Mouse (Mus musculus): ENCODE data around the gene Gm11985. TPM values are rescaled to one million over a fixed set of nuclear protein-coding genes. Genes with fewer than 3 reads are reported as not detected.
"Not testable (repeated sequence)": the region's sequence is repeated elsewhere in the genome, so short reads cannot be mapped to it uniquely, and the experiment has no call there.

The Gm11985 gene
- not detected in 2 replicates for polyA plus RNA-seq (2015; fragmentation: Nextera tagmentation; extraction: Ambion mirVana)

DNA sequence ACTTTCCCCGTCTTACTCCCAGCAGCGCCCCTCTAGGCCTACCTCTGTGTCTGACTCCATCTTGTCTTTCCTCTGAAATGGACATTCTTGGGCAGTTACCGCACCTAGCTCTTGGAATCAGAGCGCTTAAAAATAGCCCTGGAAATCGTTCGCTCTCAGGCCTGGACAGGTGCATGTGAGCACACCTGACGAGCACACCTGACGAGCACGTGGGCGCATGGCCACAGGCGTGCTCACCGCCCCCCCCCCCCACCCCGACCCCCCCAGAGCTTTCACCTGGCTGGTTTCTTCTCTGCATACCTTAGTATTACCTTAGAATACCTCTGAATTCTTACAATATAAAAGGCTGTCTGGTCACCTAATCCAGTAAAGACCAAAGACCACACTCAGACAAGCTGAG, at the start of gene Gm11985:
Gene Gm11985, minus strand, starts transcription at position 101 of the 400 bp plus-strand sequence.
- Histone ChIP-seq H3K9me3 (no peaks in the 10 kb centered on the region), H3K27me3 (no peaks in the 10 kb centered on the region), H3K36me3 (no peaks in the 10 kb centered on the region), H3K4me3 (replicated peaks) (no peak within 1 kb of the TSS), H3K9ac (replicated peaks) (no peak within 1 kb of the TSS), H3K4me2 (replicated peaks) (no peak within 1 kb of the TSS), H3K4me1 (replicated peaks) (peaks cover 4% of the 10 kb centered on the region; the same call in 1 of the 2 replicates), H3K27ac (no peak within 1 kb of the TSS)
- WGBS: 91% methylated on average over 13 of the region's 13 CpGs
- no peak for ATAC-seq

- H3K9ac ChIP-seq (replicated peaks): no peak overlapping the region
- no peak overlapping the region for H3K27ac ChIP-seq
- H3K4me2 ChIP-seq (replicated peaks): no peak overlapping the region
- WGBS: 77% methylated on average over 6 of the region's 6 CpGs
- no peaks in the 10 kb centered on the region for H3K9me3 ChIP-seq
- H3K36me3 ChIP-seq: no peaks in the 10 kb centered on the region
- no peaks in the 10 kb centered on the region for H3K4me1 ChIP-seq (replicated peaks)
- no peak overlapping the region for H3K4me3 ChIP-seq (replicated peaks)
- no peak for ATAC-seq
- H3K27me3 ChIP-seq: no peaks in the 10 kb centered on the region
Measured at GRCm38 (mm10) chr11:7237712-7238111, 49.3 kb upstream of the Gm11985 start.

DNA sequence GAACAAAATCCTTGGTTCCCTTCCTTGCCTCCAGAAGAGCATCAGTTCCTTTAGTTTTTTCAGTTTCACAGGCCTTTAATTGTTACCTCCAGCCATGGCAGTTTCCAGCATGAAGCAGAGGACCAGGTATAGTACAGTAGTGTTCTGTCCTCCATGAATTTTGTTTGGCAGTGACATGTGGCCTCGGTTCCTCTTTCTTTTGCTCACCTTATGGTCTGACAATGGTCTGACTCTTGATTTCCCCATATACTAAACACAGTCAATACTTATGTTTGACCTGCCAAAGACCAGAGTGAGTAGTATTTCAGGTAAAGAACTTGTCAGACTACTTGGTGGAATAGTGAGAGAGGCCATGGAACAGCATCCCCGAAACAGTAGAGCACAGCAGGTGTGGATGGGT, 48.4 kb upstream of the Gm11985 start:
- Histone ChIP-seq H3K27ac (no peak overlapping the region), H3K9me3 (no peaks in the 10 kb centered on the region), H3K4me2 (replicated peaks) (no peak overlapping the region), H3K27me3 (no peaks in the 10 kb centered on the region), H3K9ac (replicated peaks) (no peak overlapping the region), H3K4me1 (replicated peaks) (no peaks in the 10 kb centered on the region), H3K36me3 (no peaks in the 10 kb centered on the region), H3K4me3 (replicated peaks) (no peak overlapping the region)
- 94% methylated on average over 2 of the region's 2 CpGs for WGBS
- no peak for ATAC-seq

GRCm38 (mm10) chr11:7234981-7235609, 46.7 kb upstream of the Gm11985 start:
- 65% methylated on average over 3 of the region's 3 CpGs for WGBS
- no peak for ATAC-seq

DNA sequence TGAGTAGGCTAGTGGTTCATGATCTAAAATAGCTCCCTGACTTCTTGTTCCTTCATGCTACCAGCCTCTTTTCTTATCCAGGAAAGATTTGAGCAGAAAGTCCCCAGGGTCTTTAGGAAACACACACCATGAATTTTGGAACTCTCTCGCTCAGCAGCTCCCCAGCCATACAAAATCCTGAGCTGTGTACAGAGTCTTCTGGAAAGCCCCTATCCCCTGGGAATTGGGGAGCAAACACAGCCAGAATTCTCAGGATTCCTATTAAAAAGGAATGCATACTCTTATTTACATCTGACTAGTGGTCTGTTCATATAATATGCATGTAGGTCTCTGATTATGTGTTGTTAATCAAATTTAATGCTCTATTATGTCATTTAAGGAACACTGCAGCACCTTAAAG, 46.1 kb upstream of the Gm11985 start:
- Histone ChIP-seq H3K4me1 (replicated peaks) (no peaks in the 10 kb centered on the region), H3K9me3 (no peaks in the 10 kb centered on the region), H3K27me3 (no peaks in the 10 kb centered on the region), H3K4me2 (replicated peaks) (no peak overlapping the region), H3K36me3 (no peaks in the 10 kb centered on the region), H3K4me3 (replicated peaks) (no peak overlapping the region), H3K27ac (no peak overlapping the region), H3K9ac (replicated peaks) (no peak overlapping the region)
- ATAC-seq: no peak
- WGBS: 66% methylated on average over 1 of the region's 1 CpGs

More at GRCm38 (mm10) chr11:7234981-7235609, 46.7 kb upstream of the Gm11985 start:
- Histone ChIP-seq H3K9me3 (no peaks in the 10 kb centered on the region), H3K36me3 (no peaks in the 10 kb centered on the region), H3K27me3 (no peaks in the 10 kb centered on the region), H3K4me1 (replicated peaks) (no peaks in the 10 kb centered on the region), H3K4me2 (replicated peaks) (no peak overlapping the region), H3K9ac (replicated peaks) (no peak overlapping the region), H3K27ac (no peak overlapping the region), H3K4me3 (replicated peaks) (no peak overlapping the region)

DNA sequence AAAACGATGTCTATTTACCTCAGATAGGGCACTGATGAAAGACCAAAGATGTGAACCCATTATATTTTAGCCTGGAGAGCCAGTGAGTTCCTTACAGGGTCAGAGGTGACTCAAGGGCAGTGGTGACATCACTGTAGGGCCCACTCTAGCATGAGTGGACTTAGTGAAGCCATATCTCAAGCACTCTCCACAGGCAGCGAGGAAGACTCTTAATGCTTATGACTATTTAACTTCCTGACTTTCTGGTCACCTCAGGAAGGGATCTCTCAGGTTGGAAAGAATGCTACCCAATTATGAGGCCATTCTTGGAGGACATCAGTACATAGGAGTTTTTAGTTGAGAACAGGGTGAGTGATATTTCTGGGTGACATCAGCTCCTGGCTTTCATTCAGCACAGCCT, 45.0 kb upstream of the Gm11985 start:
- H3K4me3 ChIP-seq (replicated peaks): no peak overlapping the region
- H3K36me3 ChIP-seq: no peaks in the 10 kb centered on the region
- no peaks in the 10 kb centered on the region for H3K27me3 ChIP-seq
- 83% methylated on average over 2 of the region's 2 CpGs for WGBS
- H3K27ac ChIP-seq: no peak overlapping the region
- ATAC-seq: no peak
- H3K9ac ChIP-seq (replicated peaks): no peak overlapping the region
- H3K9me3 ChIP-seq: no peaks in the 10 kb centered on the region
- no peak overlapping the region for H3K4me2 ChIP-seq (replicated peaks)
- no peaks in the 10 kb centered on the region for H3K4me1 ChIP-seq (replicated peaks)

DNA sequence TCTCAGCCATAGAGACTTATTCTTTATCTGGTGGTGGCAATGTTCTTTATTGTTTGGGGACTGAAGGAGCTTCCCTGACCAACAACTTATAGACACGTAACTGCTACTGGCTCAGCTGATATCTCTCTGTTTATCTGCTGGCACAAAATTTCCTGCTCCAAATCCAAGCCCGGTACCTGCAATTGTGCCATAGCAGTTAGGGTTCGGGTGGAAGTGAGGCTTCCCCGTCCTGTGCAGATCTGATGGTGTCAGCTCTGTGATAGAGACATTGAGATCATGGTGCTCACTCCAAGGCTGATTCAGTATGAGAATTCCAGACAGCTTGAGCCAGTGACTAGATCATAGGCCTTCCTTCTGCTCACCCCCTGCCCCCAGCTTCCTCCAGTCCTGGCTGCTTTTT, 43.6 kb upstream of the Gm11985 start:
- H3K27ac ChIP-seq: no peak overlapping the region
- no peak for ATAC-seq
- H3K4me2 ChIP-seq (replicated peaks): no peak overlapping the region
- H3K4me3 ChIP-seq (replicated peaks): no peak overlapping the region
- no peak overlapping the region for H3K9ac ChIP-seq (replicated peaks)
- no peaks in the 10 kb centered on the region for H3K27me3 ChIP-seq
- no peaks in the 10 kb centered on the region for H3K9me3 ChIP-seq
- H3K4me1 ChIP-seq (replicated peaks): no peaks in the 10 kb centered on the region
- no peaks in the 10 kb centered on the region for H3K36me3 ChIP-seq
- WGBS: 95% methylated on average over 4 of the region's 4 CpGs

DNA sequence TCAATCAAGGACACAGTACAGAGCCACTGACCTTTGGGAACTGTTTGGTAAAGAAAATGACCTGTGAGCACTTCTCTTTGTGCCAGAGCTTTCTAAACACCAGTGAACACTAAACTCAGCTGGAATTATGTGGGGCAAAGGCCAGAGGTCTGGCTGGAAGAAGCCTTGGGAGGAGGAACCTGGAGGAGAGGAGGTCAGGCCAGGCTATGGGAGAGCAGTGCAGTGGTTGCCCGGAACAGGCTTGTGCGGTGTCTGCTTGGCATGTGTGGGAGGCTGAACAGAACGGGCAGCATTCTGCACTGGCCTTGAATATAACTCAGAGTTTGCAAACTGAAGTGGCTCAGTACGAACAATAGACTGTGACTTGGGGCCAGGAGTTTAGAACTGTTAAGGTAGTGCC, 41.6 kb upstream of the Gm11985 start:
- H3K9ac ChIP-seq (replicated peaks): no peak overlapping the region
- H3K9me3 ChIP-seq: no peaks in the 10 kb centered on the region
- no peaks in the 10 kb centered on the region for H3K36me3 ChIP-seq
- no peak overlapping the region for H3K4me3 ChIP-seq (replicated peaks)
- WGBS: 90% methylated on average over 4 of the region's 4 CpGs
- no peak for ATAC-seq
- no peak overlapping the region for H3K4me2 ChIP-seq (replicated peaks)
- H3K27me3 ChIP-seq: no peaks in the 10 kb centered on the region
- no peak overlapping the region for H3K27ac ChIP-seq
- H3K4me1 ChIP-seq (replicated peaks): no peaks in the 10 kb centered on the region

GRCm38 (mm10) chr11:7228107-7228506, 39.7 kb upstream of the Gm11985 start:
- Histone ChIP-seq H3K4me1 (replicated peaks) (no peaks in the 10 kb centered on the region), H3K4me2 (replicated peaks) (no peak overlapping the region), H3K9ac (replicated peaks) (no peak overlapping the region), H3K27ac (no peak overlapping the region), H3K4me3 (replicated peaks) (no peak overlapping the region), H3K27me3 (no peaks in the 10 kb centered on the region), H3K9me3 (no peaks in the 10 kb centered on the region), H3K36me3 (no peaks in the 10 kb centered on the region)
- 77% methylated on average over 4 of the region's 4 CpGs for whole genome bisulfite sequencing
- ATAC-seq: no peak

- no peaks in the 10 kb centered on the region for H3K27me3 ChIP-seq
- no peak overlapping the region for H3K4me3 ChIP-seq (replicated peaks)
- WGBS: 88% methylated on average over 7 of the region's 7 CpGs
- no peak overlapping the region for H3K27ac ChIP-seq
- no peaks in the 10 kb centered on the region for H3K4me1 ChIP-seq (replicated peaks)
- no peaks in the 10 kb centered on the region for H3K9me3 ChIP-seq
- no peak overlapping the region for H3K9ac ChIP-seq (replicated peaks)
- no peak overlapping the region for H3K4me2 ChIP-seq (replicated peaks)
- no peaks in the 10 kb centered on the region for H3K36me3 ChIP-seq
- no peak for ATAC-seq
Measured at GRCm38 (mm10) chr11:7226810-7227550, 38.6 kb upstream of the Gm11985 start.

GRCm38 (mm10) chr11:7226200-7226599, 37.8 kb upstream of the Gm11985 start:
- Histone ChIP-seq H3K4me2 (replicated peaks) (no peak overlapping the region), H3K9ac (replicated peaks) (no peak overlapping the region), H3K4me3 (replicated peaks) (no peak overlapping the region), H3K9me3 (no peaks in the 10 kb centered on the region), H3K27ac (no peak overlapping the region), H3K36me3 (no peaks in the 10 kb centered on the region), H3K27me3 (no peaks in the 10 kb centered on the region), H3K4me1 (replicated peaks) (no peaks in the 10 kb centered on the region)
- 67% methylated on average over 2 of the region's 2 CpGs for WGBS
- ATAC-seq: no peak

- 78% methylated on average over 8 of the region's 8 CpGs for WGBS
- H3K9me3 ChIP-seq, H3K27ac ChIP-seq: not testable (repeated sequence)
Measured at GRCm38 (mm10) chr11:7221826-7222225, 33.5 kb upstream of the Gm11985 start.

More at GRCm38 (mm10) chr11:7221826-7222225, 33.5 kb upstream of the Gm11985 start:
- H3K9ac ChIP-seq (replicated peaks); H3K4me2 ChIP-seq (replicated peaks); ATAC-seq; H3K4me1 ChIP-seq (replicated peaks); H3K4me3 ChIP-seq (replicated peaks); H3K27me3 ChIP-seq; H3K36me3 ChIP-seq: not testable (repeated sequence)

Data from midbrain, embryonic 13.5 days (tissue).